Mouse (Mus musculus) thymus, postnatal 0 days (tissue): Measurements from ENCODE around the gene Dram1. TPM values are rescaled to one million over a fixed set of nuclear protein-coding genes. Genes with fewer than 3 reads are reported as not detected.

ENCODE experiments used
- DNase-seq: peaks from one replicate; pipeline ENCODE4 v3.0.0-alpha.2; 2015; ENCODE audit warnings: low spot score
- polyA plus RNA-seq: library from polyadenylated mRNA; unstranded; fragments of >200 nt; fragmentation: Nextera tagmentation; extraction: Ambion mirVana; gene quantifications from 2 replicates; pipeline ENCODE4 v1.2.1, GENCODE M21; 2015

The Dram1 gene
- polyA plus RNA-seq, result 8.6 and 9.8 TPM in 2 replicates

DNA sequence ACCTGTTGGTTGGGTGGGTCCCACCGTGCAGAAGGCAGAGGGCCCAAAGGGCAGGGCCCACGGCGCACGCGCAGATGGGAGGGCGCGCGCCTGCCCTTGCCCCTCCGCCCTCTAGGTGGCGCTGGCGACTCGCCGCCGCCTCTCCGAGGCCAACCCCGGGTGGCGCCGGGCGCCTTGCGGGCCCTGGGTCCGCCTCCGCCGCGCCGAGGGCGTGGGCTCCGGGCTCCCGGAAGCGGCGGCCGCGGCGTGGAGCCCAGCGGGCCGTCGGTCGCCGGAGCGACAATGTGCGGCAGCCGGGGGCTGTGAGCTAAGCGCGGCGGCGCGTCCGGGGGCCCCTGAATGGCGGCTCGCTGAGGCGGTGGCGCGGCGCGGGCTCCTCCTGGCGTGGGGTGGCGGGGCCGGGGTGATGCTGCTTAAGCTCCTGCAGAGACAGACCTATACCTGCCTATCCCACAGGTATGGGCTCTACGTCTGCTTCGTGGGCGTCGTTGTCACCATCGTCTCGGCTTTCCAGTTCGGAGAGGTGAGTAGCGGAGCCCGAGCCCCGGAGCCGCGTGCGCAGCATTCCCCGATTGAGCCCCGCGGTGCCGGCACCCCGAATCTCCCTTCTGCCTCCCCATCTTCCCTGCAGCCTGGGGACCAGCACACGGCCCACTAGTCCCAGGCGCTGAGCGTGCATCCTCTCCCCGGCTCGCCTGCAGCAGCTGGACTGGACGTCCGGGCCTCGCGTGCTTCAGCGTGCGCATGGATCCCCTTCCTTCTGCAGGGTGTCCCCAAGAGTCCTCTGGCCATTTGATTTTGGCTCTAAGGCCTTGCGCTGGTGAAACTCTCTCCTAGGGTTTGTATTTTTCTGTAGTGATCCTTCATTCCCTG, at the start of gene Dram1, which contains the start of gene Gnptab:
Gene Dram1 (minus strand): TSS at position 68 of the 873 bp plus-strand sequence.
Gene Gnptab (plus strand): TSS at position 120 of the 873 bp plus-strand sequence.
- DNase-seq, result peak; percentile 92

DNA sequence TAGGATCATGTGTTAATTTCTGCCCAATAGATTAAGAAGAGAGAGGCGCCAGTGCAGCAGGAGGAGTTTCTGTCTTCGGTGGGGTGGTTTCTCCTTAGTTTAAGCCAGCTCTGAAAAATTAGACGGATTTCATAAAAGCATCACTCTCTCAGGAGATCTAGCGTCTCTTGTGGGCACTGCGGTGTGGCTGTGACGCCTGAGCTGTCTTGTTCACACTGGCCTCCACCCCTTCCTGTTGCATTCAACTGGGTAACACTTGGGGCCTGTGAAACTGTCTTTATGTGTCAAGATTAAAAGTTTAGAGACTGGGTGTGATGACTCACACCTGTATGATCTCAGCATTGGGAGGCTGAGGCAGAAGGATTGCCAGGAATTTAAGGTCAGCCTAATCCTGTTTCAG, 49.1 kb upstream of the Dram1 start:
- no peak for DNase-seq

- DNase-seq, result no peak
These were observed 48.0 kb upstream of the Dram1 start for GRCm38 (mm10) chr10:88426896-88427295.

GRCm38 (mm10) chr10:88426158-88426816, 47.4 kb upstream of the Dram1 start:
- DNase-seq, result peak; percentile 76

DNA sequence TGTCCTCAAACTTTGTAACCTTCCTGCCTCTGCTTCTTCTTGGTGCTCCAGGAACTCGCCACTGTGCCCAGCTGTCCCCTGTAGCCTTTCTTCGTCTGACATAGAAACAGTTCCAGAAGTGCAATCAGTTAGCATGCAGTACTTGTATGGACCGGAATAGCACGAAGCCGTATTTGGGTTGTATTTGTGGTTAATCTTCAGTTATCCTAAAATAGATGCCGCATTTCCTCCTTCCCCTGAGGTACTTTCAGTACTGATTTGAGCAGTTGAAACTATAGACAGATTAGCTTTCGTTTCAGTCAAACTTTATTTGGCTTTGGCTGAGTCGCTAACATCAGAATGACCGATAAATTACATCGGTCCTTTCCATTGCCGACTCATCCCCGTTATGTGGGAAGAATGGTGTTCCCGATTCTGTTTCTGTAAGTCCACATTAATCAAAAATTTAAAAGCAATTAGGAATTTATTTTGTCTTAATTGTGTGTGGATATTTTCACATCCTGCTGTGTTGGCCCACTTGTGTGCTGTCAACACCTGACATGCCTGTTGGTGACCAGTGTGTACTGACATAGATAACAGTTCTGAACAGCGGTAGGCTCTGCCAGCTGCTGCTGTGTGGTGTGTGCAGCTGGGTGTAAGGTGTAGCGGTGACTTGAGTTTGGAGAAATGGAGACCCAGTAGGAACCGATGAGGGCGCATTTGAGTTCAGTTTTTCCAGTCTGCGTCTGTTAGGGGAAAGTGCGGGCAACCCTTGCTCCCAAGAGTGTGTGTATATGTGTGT, 42.0 kb upstream of the Dram1 start:
- DNase-seq, result no peak

DNA sequence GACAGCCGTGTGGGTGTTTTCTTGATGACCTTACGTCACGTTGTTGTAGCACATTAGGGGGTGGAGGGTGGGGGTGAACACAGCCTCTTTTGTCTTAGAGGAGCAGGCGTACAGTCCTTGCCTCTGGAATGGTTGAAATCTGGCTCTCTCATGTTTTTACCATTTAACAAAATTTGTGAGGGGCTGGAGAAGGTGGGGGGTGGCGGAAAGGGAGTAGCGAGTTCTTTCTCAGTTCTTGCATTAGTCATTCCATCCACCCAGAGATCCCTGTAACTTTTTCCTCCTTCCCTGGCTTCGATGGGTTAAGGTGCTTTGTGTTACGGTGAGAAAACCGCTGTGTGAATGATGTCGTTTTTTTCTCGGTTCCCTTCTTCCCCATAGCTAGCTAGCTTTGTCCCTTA, 41.3 kb upstream of the Dram1 start:
- no peak for DNase-seq

- no peak for DNase-seq
These were observed 38.8 kb upstream of the Dram1 start for GRCm38 (mm10) chr10:88417686-88418085.

- no peak for DNase-seq
These were observed 33.6 kb upstream of the Dram1 start for GRCm38 (mm10) chr10:88412290-88412995.

DNA sequence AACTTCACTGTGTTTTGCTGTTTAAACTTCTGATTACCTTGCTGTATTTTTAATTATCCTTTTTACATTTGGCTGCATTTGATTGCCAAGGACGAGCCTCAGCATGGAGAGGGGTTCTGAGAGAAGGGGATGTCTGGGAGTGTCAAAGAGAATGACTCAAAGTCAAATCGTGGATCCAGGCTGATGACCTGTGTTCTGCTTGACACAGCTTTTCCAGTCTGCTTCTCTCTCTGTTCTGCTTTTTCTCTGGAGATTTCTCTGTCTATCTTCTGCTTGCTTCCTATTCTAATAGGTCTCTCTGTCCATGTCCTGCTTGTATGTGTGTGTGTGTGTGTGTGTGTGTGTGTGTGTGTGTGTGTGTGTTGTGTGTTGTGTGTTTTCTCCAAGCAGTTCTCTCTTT, 30.9 kb upstream of the Dram1 start:
- DNase-seq, result no peak

- DNase-seq, result no peak
These were observed 29.2 kb upstream of the Dram1 start for GRCm38 (mm10) chr10:88407875-88408631.

GRCm38 (mm10) chr10:88405812-88406211, 26.9 kb upstream of the Dram1 start:
- no peak for DNase-seq

GRCm38 (mm10) chr10:88404220-88404619, 25.3 kb upstream of the Dram1 start:
- no peak for DNase-seq

DNA sequence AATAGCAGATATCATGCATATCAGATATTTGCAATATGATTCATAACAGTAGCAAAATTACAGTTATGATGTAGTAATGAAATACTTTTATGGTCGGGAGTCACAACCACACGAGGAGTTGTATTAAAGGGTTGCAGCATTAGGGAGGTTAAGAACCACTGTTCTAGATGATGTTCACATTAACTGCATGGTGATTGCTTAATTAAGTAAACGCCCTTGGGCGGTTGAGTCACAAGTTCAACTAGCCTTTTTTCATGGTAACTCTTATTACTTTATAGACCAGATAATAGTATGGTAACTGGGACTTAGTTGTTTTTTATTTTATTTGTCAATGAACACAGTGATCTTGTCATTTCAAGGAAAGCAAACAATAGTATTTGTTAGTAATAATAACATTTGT, 24.1 kb upstream of the Dram1 start:
- no peak for DNase-seq

DNA sequence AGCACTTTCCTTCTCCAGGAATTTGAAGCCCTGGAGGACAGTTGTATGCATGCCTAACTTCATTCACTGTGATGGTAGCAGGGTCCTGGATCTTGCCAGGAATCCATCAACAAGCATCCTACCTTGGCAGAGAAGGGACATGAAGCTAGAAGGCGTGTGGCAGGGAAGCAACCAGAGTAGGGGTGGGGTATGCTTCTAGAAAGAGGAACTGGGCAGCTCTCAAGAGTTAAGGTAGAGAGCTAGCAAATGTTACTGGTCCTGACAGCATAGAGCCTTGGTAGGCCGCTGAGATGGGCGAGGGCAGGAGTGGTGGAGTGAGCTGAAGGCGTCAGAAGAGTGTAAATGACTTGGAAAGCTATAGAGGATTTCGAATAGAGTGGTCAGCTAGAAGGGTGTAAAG, 20.4 kb upstream of the Dram1 start:
- DNase-seq, result no peak

GRCm38 (mm10) chr10:88398668-88399243, 19.9 kb upstream of the Dram1 start:
- no peak for DNase-seq

DNA sequence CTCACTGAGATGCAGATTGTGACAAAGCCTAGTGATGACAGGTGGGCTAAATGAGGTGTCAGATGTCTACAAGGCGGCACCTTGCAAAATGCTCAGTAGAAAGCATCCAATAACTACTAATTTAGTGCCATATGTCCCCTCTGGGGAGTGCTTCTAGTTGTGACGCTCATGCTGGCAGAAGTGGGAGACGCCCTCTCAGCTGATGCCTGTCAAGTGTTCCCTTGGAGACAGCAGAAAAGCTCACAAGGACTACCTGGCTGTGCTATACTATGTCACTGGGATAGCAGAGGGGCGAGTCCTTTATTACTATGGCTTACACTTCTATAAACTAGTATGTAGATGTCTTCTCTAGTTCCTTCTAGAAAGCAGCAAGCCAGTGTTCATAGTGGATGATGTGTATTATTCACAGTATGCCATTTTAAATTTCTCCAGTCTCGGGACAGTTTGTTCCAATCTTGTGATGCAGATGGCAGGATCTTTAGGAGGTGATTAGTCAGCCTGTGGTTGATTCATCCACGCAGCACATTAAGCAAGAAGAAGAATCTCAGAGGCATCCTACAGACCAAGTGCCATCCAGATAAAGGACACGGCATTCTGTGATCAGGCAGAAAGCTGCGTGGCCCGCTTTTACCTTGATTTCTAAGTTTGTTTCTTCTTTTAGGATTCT, 13.4 kb upstream of the Dram1 start:
- no peak for DNase-seq

GRCm38 (mm10) chr10:88391495-88391894, 12.6 kb upstream of the Dram1 start:
- DNase-seq, result no peak

DNA sequence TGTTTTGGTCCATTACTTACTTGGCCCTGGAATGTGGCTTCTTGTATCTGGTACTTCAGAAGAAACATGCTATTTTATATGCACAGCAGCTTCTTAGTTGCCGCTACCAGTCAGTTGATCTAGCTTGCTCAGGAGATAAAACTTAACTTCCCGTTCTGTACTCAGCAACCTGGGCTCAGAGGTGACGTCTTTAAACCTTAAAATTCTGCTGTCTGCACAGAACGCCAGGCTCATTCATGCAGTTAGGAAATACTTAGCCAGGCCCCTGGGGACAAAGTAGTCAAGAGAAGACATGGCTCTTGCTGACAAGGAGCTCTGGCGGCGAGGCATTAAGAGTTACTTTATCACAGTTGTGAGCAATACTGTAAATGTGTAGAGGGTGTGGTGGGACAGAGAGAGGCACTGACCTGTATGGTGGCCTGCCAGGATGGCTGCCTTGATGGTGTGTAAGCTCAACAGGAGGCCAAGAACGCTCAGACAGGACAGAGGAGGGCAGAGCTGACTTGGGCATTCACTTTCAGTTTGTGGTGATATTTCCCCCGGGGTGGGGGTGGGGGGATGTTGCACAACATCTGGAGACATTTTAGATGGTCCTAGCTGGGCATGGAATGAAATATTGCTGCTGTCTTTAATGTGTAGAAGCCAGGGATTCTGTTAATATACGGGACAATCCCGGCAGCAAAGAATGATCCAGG, 11.4 kb upstream of the Dram1 start:
- DNase-seq, result peak; percentile 49

DNA sequence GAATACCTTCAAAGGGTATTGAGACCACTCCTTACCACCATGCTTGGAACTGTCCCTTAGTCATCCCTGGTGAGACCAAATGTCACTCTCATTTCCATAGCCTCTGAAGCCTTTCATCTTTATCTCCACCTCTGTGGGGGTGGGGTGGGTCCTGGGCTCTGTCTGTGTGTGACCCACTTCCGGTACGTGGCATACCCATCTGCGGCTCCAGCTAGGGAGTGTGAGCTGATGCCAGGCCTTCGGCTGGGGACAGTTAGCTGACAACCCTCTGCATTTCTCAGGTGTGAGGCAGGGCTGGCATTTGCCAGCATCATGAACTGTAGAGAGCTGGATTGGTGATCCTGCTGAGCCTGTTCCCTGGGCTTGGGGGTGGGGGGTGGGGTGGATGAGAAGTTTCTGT, 10.7 kb upstream of the Dram1 start:
- peak; percentile 86 for DNase-seq
